Comparison of ENCODE assay signal across 7 mouse cellular contexts in the genomic region with DNA sequence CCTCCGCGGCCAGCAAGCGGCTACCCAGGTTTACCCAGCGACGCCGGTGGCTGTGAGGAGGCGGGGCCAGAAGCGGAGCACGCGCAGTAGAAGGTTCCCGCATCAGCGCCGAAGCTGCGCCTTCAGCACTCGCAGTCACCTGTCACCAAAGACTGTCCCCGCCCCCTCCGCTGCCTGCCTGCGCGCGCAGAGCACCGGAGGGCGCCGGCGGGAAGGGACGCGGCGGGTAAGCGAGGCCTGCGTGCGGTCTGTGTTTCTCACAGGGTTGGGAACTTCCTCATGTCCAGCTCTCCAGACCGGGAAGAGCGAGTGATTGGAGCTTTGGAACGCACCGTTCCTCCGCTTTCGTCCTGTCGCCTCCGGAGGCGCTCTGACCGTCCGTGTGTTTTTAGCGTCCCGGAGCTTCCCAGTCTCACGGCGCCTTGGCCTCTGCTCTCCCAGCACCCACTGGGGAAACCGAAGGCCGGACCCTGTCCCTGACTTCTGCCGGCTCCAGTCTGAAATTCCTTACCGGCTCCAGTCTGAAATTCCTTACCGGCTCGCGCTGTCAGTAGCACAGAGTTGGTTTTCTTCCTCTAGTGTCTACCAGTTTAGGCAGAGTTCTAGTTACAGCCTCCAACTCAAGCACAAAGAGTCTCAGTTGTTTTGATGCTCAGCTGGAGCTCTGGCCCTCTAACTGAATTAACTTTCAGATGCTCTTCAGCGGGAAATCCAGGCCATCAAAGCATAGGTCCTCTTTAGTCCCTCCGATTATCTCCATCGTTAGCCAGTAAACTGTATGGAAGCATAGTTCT. TPM values are rescaled to one million over a fixed set of nuclear protein-coding genes. Genes with fewer than 3 reads are reported as not detected.
DNase-seq lines count a peak whose midpoint lies in the region; ATAC-seq lines count a peak whose summit lies in the region.

A gene (plus strand): TSS at position 125 of the 794 bp plus-strand sequence.

- H3K9me3 ChIP-seq in intestine, embryonic 16.5 days (ENCODE audit: control insufficient read depth, low read length): no peaks in the 10 kb centered on the region
- no peaks in the 10 kb centered on the region for H3K9me3 ChIP-seq in midbrain, embryonic 11.5 days (ENCODE audit: control insufficient read depth, low read length)

- intact Hi-C loops in left cerebral cortex, postnatal 36 days (cut with DNase I): loop anchor here (5.0 to 10.0 kb wide), 3 partner anchors 45 to 163 kb away; a partner anchor contains a TSS

- peak within 1 kb of the TSS; percentile 84 for H3K9ac ChIP-seq in intestine, embryonic 16.5 days (ENCODE audit: low read depth, low read length)
- H3K9ac ChIP-seq in midbrain, embryonic 11.5 days (ENCODE audit: low read length): peak within 1 kb of the TSS; percentile 77

- under 1% methylated on average over 53 of the region's 55 CpGs for WGBS in intestine, embryonic 16.5 days
- WGBS in midbrain, embryonic 11.5 days: under 1% methylated on average over 50 of the region's 55 CpGs

- no peaks in the 10 kb centered on the region for H3K36me3 ChIP-seq in intestine, embryonic 16.5 days (ENCODE audit: control insufficient read depth, insufficient read depth, low read length)
- H3K36me3 ChIP-seq in midbrain, embryonic 11.5 days (ENCODE audit: control insufficient read depth, insufficient read depth, low read length): no peaks in the 10 kb centered on the region

- peak; percentile 92 for DNase-seq in adrenal gland, adult 8-10 months
- DNase-seq in embryo, embryonic 9.5 days (ENCODE audit: extremely low spot score): peak; percentile 94
- peak; percentile 85 to 92 for DNase-seq in gastrocnemius, postnatal 4 days (ENCODE audit: low spot score in 2 of 2)
- DNase-seq in left cerebral cortex, postnatal 36 days (ENCODE audit: low spot score in 2 of 2): peak; percentile 94 to 96
- DNase-seq in midbrain, embryonic 11.5 days (ENCODE audit: low spot score, missing footprints): peak; percentile 99
- DNase-seq in skeletal muscle tissue, adult 2 months (ENCODE audit: low read depth, low spot score): peak; percentile 92

- ATAC-seq in intestine, embryonic 16.5 days: peak; percentile 99
- ATAC-seq in midbrain, embryonic 11.5 days (ENCODE audit: low FRiP score): peak; percentile 98

- peaks cover 14% of the 10 kb centered on the region for H3K4me1 ChIP-seq in intestine, embryonic 16.5 days (ENCODE audit: control insufficient read depth, insufficient read depth, low read length)
- H3K4me1 ChIP-seq in midbrain, embryonic 11.5 days (ENCODE audit: control insufficient read depth, insufficient read depth, low read length): peaks cover 6% of the 10 kb centered on the region; the same call in 1 of the 2 replicates

- peak within 1 kb of the TSS; percentile 92 for H3K27ac ChIP-seq in intestine, embryonic 16.5 days (ENCODE audit: low read length)
- H3K27ac ChIP-seq in midbrain, embryonic 11.5 days (ENCODE audit: low read depth, low read length): peak within 1 kb of the TSS; percentile 83

- no peaks in the 10 kb centered on the region for H3K27me3 ChIP-seq in intestine, embryonic 16.5 days (replicated peaks; ENCODE audit: control insufficient read depth, insufficient read depth, low read length)
- no peaks in the 10 kb centered on the region for H3K27me3 ChIP-seq in midbrain, embryonic 11.5 days (ENCODE audit: control insufficient read depth, insufficient read depth, low read length)

- H3K4me2 ChIP-seq in intestine, embryonic 16.5 days (ENCODE audit: low read depth, low read length): peak within 1 kb of the TSS; percentile 79
- peak within 1 kb of the TSS; percentile 77 for H3K4me2 ChIP-seq in midbrain, embryonic 11.5 days

- H3K4me3 ChIP-seq in intestine, embryonic 16.5 days (ENCODE audit: low read length): peak within 1 kb of the TSS; percentile 58
- H3K4me3 ChIP-seq in midbrain, embryonic 11.5 days (ENCODE audit: low read depth, low read length): peak within 1 kb of the TSS; percentile 51

RNA-seq across cellular contexts. Expression of the gene that starts here (rescaled TPM):
- 10 to 100 TPM; 22.1 to 23.2 (median 22.2) TPM for total RNA-seq in adrenal gland, adult 8-10 months (2022)
- 10 to 100 TPM; 14.5 to 18.4 TPM for total RNA-seq in gastrocnemius, postnatal 4 days (2021)
- 15.6 and 16.5 TPM in 2 replicates for polyA plus RNA-seq in intestine, embryonic 16.5 days (2015; fragmentation: Nextera tagmentation; extraction: Ambion mirVana)
- 10 to 100 TPM; 18.4 to 21.6 TPM for total RNA-seq in left cerebral cortex, postnatal 36 days (2021)
- 4.6 and 5.4 TPM in 2 replicates for polyA plus RNA-seq in midbrain, embryonic 11.5 days (2014; fragmentation: Nextera tagmentation; extraction: Ambion mirVana)

Comparison
In these comparisons a context has a peak if more than half of its experiments do, and no peak if none do; other contexts are left out.
1. Peak in every context shown above with its lines: DNase-seq, ATAC-seq, H3K4me3 ChIP-seq and H3K27ac ChIP-seq.